Mouse (Mus musculus) cerebellum, postnatal 14 days (tissue): ENCODE results near the gene Gcc1.

Source experiments
- DNase-seq, 2 experiments: peaks; one replicate each; pipeline ENCODE4 v3.0.0; 2021; ENCODE audit warnings: mixed read lengths in 2 of 2

The Gcc1 gene

GRCm38 (mm10) chr6:28421469-28422000 lies 6.7 kb downstream of the Gcc1 start:
- peak; percentile 92 to 93 for DNase-seq

- no peak for DNase-seq
Measured at GRCm38 (mm10) chr6:28420865-28421264, 7.3 kb downstream of the Gcc1 start.

GRCm38 (mm10) chr6:28420361-28420760 lies 7.8 kb downstream of the Gcc1 start:
- DNase-seq: no peak

GRCm38 (mm10) chr6:28419673-28420072 lies 8.5 kb downstream of the Gcc1 start:
- no peak for DNase-seq

GRCm38 (mm10) chr6:28418449-28418848 lies 9.7 kb downstream of the Gcc1 start:
- DNase-seq: peak; percentile 84 to 86

GRCm38 (mm10) chr6:28416981-28417380 lies 11.2 kb downstream of the Gcc1 start:
- no peak for DNase-seq

GRCm38 (mm10) chr6:28411236-28411635 lies 17.0 kb downstream of the Gcc1 start:
- DNase-seq: no peak

GRCm38 (mm10) chr6:28410053-28410452 lies 18.1 kb downstream of the Gcc1 start:
- no peak for DNase-seq

GRCm38 (mm10) chr6:28399791-28400190 lies 28.4 kb downstream of the Gcc1 start:
- peak; percentile 13 to 25 for DNase-seq

- DNase-seq: peak in 1 of 2 experiments; percentile 20
Measured at GRCm38 (mm10) chr6:28398726-28399125, 29.5 kb downstream of the Gcc1 start.

- peak; percentile 18 to 31 for DNase-seq
Measured at GRCm38 (mm10) chr6:28397681-28398203, 30.4 kb downstream of the Gcc1 start, which contains the start of gene Zfp800. TSS of gene Zfp800 (minus strand) at chr6:28398005.

- peak; percentile 28 to 43 for DNase-seq
Measured at GRCm38 (mm10) chr6:28396853-28397457, 31.2 kb downstream of the Gcc1 start.

- DNase-seq: no peak
Measured at GRCm38 (mm10) chr6:28396051-28396852, 31.9 kb downstream of the Gcc1 start.

- no peak for DNase-seq
Measured at GRCm38 (mm10) chr6:28389038-28389437, 39.2 kb downstream of the Gcc1 start.

GRCm38 (mm10) chr6:28385169-28385568 lies 43.0 kb downstream of the Gcc1 start:
- no peak for DNase-seq

- no peak for DNase-seq
Measured at GRCm38 (mm10) chr6:28381983-28382382, 46.2 kb downstream of the Gcc1 start.

- DNase-seq: no peak
Measured at GRCm38 (mm10) chr6:28369966-28370683, 58.1 kb downstream of the Gcc1 start.

GRCm38 (mm10) chr6:28367575-28367974 lies 60.6 kb downstream of the Gcc1 start:
- no peak for DNase-seq
